Mouse (Mus musculus) left cerebral cortex, adult 2 months (tissue): ENCODE results near the gene Sart1. TPM values are rescaled to one million over a fixed set of nuclear protein-coding genes. Genes with fewer than 3 reads are reported as not detected.
"Not testable (repeated sequence)": the region's sequence is repeated elsewhere in the genome, so short reads cannot be mapped to it uniquely, and the experiment has no call there.

Experiments
- DNase-seq, 2 experiments: peaks; one replicate each; pipeline ENCODE4 v3.0.0; 2021 to 2022; ENCODE audit warnings: low spot score in 2 of 2, mixed read lengths in 1 of 2; ENCODE audit errors: extremely low spot score in 1 of 2
- H3K27ac ChIP-seq: fragments of 200-600 bp; 2 replicates; pipeline ENCODE4 v1.8.1; 2022
- H3K4me3 ChIP-seq: fragments of 200-600 bp; 2 replicates; pipeline ENCODE4 v1.8.1; 2022
- CTCF ChIP-seq: fragments of 200-600 bp; IDR thresholded peaks from 2 replicates; pipeline ENCODE4 v1.8.1; 2022; ENCODE audit warnings: antibody characterized with exemption, mild to moderate bottlenecking, moderate library complexity
- intact Hi-C: fragments of 180-260 bp; cut with DNase I; formaldehyde crosslinking; loops from one replicate; pipeline ENCODE4 v1.15.1; 2025
- total RNA-seq, 2 experiments: library from RNA; stranded (reverse); gene quantifications; 2 replicates each; pipeline ENCODE4 v1.2.3; 2021

The Sart1 gene
- total RNA-seq, 2 experiments from 2014 or later: 94.2 to 100 TPM

DNA sequence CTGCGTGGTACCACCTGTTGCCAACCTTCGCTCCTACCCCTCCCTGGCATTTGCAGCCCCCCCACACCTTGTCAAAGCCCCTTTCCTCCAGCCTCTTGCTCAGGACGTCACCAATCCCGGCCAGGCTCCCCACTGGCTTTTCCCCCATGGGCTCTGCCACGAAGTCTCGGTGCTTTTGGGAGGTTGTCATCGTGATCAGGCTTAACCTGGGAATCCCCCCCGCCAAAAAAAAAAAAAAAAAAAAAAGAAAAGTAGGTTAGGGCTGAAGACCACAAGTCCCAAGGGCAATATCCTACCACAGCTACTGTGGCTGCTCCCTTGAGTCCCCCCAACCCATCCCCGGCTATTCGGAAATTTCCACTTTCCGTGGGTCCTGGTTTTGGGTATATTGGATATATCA is 22.8 kb downstream of the Sart1 start:
- no peak for TF ChIP-seq CTCF
- peak overlapping the region; percentile 88 for H3K4me3 ChIP-seq
- DNase-seq: no peak
- intact Hi-C loops: loop anchor here (1.0 to 5.0 kb wide), 4 partner anchors 23 to 322 kb away; partner anchors contain the start of genes AI837181, Drap1, Map3k11 and Mus81
- peak overlapping the region; percentile 94 for H3K27ac ChIP-seq

DNA sequence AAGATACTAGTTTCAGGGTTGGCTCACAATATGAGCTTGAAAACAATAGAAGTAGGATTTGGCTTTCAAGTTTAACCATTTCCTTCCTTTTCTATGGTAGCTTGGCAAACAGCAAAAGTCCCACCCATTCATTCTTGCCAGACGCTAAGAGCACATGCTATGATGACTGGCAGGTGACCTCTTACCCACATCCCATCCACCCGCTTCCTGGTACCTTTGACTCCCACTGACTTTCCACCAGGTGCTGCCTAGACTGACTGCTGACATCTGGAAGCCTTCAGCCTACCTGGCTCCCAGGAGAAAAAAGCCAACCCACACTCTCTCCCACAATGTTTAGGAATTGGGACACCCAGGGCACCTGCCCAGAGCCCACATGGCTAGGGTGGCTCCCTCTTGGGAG is 24.4 kb downstream of the Sart1 start:
- intact Hi-C loops: no loop called here
- no peak for DNase-seq
- Histone ChIP-seq H3K4me3 (no peak overlapping the region), H3K27ac (no peak overlapping the region)
- no peak for TF ChIP-seq CTCF

DNA sequence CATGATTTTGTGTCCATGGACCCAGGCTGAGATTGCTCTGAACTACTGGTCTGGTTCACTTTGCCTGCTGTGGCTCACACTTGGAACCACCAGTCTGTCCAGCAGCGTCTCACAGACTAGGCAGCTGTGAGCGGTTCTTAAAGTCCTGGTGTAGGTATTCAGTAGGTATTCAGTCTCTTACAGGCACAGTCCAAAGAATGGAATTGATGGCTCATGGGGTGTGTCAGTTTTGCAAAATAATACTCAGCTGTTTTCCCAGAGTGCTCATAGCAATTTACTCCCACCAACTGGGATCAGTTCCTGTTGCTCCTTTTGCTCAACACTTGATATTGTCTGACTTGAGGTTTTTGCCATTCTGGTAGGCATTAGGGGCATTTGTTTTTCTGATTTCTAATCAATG is 26.3 kb downstream of the Sart1 start:
- no peak for DNase-seq
- no peak for TF ChIP-seq CTCF
- intact Hi-C loops: no loop called here
- no peak overlapping the region for H3K27ac ChIP-seq
- H3K4me3 ChIP-seq: no peak overlapping the region

DNA sequence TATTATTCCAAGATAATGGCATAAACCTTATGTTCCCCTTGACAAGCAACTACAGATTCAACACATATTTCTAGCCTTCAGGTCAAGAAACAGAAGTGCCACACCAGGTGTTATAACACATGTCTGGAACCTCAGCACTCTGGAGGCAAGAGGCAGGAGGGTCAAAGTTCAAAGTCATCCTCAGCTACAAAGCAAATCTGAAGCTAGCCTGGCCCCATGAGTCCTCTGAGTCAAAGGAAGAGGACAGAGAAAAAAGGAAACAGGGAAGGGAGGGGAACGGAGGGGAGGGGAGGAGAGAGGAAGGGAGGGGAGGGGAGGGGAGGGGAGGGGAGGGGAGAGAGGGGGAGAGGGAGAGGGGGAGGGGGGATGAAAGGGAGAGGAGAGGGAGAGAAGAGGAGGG is 32.4 kb downstream of the Sart1 start:
- TF ChIP-seq CTCF: no peak
- intact Hi-C loops: no loop called here
- DNase-seq: no peak
- Histone ChIP-seq H3K4me3 (no peak overlapping the region), H3K27ac (no peak overlapping the region)

DNA sequence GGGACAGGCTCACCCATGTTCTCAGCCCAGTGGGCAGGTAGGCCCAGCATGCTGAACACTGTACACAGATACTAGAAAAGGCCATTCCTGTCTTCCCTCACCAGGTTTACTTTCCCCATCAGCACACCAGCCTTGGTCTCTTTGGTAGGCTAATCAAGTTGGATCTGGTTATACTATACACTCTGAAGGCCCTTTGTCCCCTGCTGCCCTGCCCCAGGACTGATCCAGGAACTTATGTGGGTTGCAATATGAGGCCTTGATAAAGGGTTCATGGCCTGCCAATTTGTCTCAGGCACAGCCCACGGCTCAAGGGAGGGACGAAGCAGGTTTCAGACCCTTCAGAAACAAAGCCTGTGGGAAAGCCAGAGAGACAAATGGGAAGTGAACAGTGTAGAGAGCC is 34.9 kb downstream of the Sart1 start:
- DNase-seq: no peak
- intact Hi-C loops: no loop called here
- TF ChIP-seq CTCF: no peak
- Histone ChIP-seq H3K27ac (no peak overlapping the region), H3K4me3 (no peak overlapping the region)

DNA sequence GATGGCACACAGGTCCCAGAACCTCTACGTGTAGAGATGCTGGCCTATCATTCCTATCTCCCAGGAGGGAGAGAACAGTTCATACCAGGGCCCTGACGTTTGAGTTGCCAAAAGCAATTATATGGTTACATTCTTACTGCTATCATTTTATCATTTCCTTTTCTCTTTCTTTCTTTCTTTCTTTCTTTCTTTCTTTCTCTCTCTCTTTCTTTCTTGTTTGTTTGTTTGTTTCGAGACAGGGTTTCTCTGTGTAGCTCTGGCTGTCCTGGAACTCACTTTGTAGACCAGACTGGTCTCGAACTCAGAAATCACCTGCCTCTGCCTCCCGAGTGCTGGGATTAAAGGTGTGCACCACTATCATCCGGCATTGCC is 39.0 kb downstream of the Sart1 start, which contains the start of gene Cst6:
Gene Cst6 (minus strand): TSS at position 73 of the 372 bp plus-strand sequence.
- DNase-seq: not testable (repeated sequence)
- Histone ChIP-seq H3K27ac (peak within 1 kb of the TSS; percentile 82), H3K4me3 (peak within 1 kb of the TSS; percentile 55)
- intact Hi-C loops: loop anchor here (2.0 to 10.0 kb wide), 2 partner anchors 47 to 155 kb away; no protein-coding TSS in a partner anchor

DNA sequence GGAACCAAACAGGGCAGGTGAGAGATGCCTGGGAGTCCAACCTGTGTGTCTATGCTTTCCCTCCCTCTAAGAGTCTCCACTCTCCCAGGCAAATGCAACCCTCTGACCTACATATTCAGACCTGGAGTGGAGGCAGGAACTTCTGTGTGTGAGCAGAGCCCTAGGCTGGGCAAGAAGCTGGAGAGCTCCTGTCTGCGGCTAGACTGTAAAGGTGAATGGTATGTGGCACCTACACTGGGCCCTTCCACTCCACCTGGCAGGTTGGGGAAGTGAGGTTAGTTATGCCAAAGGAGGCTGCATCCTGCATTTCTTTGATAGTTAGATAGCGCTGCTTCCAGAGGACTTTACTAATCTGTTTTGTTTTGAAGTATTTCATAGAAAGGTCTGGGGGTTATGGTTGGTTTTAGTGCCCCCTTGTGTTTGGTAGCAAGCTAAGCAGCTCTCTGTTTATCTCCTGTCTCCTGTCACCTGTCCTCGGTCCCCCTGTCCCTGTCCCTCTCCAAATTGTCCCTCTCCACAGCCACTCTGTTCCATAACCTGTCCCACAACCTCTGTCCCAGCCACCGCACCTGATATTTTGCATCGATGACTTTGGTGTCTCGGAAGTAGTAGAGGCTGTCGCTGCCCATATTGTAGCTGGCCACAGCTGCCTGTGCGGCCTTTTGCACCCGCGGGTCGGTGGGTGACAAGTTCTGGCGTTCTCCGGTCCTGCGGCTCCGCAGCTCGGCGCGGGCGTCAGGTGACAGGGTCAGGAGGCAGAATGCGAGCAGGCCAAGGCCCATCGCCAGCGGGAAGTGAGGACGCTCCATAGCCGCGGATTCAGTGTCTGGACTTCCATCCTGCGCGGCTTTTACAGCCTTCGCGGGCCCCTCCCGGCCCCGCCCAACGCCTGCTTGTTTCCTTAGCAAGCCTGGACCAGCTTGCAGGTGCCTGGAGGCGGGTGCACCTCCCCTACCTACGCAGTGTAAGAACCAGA is 39.7 kb downstream of the Sart1 start:
- intact Hi-C loops: loop anchor here (2.0 to 10.0 kb wide), 2 partner anchors 46 to 154 kb away; no protein-coding TSS in a partner anchor
- peak in 1 of 2 experiments; percentile 36 for DNase-seq
- peak overlapping the region; percentile 82 for H3K27ac ChIP-seq
- peak overlapping the region; percentile 55 for H3K4me3 ChIP-seq
- TF ChIP-seq CTCF: peak; percentile 68

DNA sequence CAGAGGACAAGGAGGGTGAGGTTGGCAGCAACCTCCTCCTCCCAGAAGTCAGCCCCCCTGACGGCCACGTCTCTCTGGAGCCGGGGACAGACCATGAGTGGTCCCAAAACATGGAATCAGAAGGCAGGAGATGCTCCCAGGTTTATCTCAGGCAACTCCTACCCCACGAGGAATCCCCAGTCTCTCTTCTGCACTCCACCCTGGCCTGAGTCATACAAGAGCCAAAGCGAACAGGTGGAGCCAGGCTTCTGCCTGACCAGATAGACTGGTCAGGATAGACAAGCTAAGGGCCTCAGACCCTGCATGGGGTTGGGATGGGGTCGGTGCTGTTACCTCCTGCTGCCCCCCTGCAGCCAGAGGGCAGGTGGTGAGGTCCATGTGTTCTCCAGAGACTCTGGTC is 40.4 kb downstream of the Sart1 start:
- H3K27ac ChIP-seq: no peak overlapping the region
- intact Hi-C loops: loop anchor here (2.0 to 10.0 kb wide), 2 partner anchors 45 to 153 kb away; no protein-coding TSS in a partner anchor

DNA sequence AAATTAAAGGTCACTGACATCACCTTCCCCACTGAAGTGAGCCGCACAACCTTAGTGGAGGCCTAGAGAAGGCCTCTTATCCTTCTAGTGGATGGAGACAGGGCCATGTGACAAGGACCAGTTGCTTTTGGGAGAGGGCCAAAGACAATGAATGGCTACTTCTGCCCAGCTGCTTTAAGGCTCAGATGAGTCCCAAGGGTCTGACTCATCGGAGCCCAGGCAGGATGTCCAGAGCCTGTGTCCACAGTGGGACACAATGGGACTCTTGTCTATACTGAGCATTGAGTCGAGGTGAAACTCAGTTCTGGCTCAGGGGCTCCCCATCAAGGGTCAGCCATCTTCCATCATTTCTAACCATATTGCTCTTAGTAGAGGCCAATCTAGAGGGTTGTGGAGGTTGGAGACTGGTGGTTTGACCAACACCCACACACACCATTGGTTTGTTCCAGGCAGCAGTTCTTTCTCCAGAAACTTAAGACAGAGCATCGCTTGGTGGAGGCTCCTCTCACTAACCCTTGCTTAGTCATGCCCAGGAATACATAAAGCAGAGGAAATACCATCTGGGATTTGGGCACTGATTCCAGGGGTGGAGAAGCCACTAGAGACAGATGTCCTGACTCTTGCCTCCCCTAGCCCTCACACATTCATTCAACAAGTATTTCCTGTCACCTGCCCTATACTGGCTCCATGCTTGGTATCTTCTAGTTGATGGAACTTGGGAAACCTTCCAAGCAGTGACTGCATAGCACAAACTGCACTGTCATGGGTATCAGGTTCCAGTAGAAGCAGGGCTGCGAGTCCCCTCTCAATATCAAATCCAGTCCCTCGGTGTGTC is 43.0 kb downstream of the Sart1 start:
- Histone ChIP-seq H3K4me3 (no peak overlapping the region), H3K27ac (no peak overlapping the region)
- TF ChIP-seq CTCF: no peak
- intact Hi-C loops: loop anchor here (10.0 kb wide), 1 partner anchor 151 kb away; no protein-coding TSS in a partner anchor
- DNase-seq: no peak

More for the DNA sequence above, 40.4 kb downstream of the Sart1 start:
- no peak for DNase-seq
- no peak for TF ChIP-seq CTCF
- no peak overlapping the region for H3K4me3 ChIP-seq

DNA sequence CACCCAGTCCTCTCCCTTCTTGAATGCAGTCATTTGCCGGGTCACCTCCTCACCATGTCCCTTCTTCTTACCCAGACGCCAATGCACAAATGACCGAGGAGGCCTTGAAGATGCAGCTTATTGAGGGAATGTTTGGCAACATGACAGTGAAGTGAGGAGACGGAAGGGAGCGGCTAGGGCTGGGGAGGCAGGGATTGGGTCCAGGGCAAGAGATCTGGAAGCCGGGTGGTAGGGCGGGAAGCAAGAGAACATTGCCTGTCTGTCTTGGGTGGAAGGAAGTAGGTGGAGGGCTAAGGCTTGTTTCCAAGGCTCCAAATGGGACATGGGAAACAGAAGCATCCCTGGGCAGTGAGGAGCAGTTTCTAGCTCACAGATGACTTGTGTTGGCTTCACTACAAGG is 47.1 kb downstream of the Sart1 start:
- intact Hi-C loops: loop anchor here (10.0 kb wide), 1 partner anchor 147 kb away; no protein-coding TSS in a partner anchor
- no peak for DNase-seq

DNA sequence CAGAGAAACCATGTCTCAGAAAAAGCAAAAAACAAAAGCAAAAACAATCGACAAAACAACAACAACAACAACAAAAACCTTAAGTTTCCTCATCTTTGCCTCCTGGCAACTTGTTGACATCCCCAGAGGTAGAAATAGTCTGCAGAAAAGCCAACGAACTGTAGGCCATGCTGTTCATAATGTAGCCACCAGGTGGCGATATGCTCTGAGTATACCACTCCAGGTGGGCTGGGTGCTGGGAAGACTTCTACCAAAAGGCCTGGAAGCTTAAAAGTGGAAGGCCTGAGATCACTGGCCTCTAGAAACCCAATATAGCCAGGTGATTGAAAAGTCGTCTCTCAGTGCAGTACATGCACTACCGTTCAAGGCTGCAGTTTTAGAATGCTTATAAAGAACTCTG is 50.5 kb downstream of the Sart1 start:
- TF ChIP-seq CTCF: peak; percentile 96
- intact Hi-C loops: no loop called here
- peak; percentile 73 to 78 for DNase-seq
- Histone ChIP-seq H3K27ac (no peak overlapping the region), H3K4me3 (no peak overlapping the region)

More for the DNA sequence above, 47.1 kb downstream of the Sart1 start:
- H3K4me3 ChIP-seq: no peak overlapping the region
- H3K27ac ChIP-seq: no peak overlapping the region
- TF ChIP-seq CTCF: no peak

DNA sequence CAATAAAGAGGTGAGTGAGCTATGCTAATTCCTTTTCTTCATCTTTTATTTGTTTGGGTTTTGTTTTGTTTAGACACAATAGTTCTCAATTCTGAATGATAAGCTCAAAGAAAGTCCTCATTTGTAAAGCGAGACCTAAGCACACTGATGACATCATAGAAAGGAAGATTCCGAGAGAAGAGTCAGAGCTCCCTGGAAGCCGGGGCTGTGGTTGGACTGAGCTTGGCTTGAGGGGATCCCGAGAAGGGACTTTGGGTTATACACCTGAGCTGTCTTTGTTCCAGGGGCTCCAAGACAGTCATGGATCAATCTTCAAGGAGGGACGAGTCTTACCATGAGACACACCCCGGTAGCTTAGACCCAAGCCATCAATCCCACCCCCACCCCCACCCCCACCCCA is 53.1 kb downstream of the Sart1 start, which contains the start of gene Catsper1:
Gene Catsper1 (plus strand): TSS at position 301 of the 400 bp plus-strand sequence.
- no peak within 1 kb of the TSS for H3K4me3 ChIP-seq
- no peak for TF ChIP-seq CTCF
- DNase-seq: no peak
- no peak within 1 kb of the TSS for H3K27ac ChIP-seq
- intact Hi-C loops: no loop called here
